Mouse (Mus musculus) testis, postnatal 14 days (tissue): ENCODE results near the gene Olfr1378.

Source experiments
- DNase-seq: peaks from one replicate; pipeline ENCODE4 v3.0.0; 2021; ENCODE audit warnings: low spot score

The Olfr1378 gene

DNA sequence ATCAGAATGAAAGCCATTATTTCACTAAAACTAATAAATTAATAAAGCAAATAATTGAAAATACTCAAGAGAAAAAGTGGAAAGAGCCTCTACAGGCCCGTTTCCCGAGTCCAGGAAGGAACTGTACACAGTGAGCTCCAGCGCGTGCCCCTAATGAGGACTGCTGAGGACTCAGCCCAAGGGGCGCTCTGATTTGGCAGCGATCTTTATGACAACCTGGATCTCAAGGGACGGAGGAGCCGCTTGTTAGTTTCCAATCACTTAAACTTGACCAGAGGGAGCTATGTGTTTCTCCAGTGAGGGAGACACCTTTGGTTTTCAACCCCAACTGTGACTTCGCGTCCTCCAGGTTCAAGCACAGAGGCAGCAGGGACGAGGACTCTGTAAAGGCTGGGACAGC is at the start of gene Olfr1378:
Gene Olfr1378 (plus strand): TSS at position 301 of the 400 bp plus-strand sequence.
- no peak for DNase-seq

GRCm38 (mm10) chr11:50930469-50931014 is 35.8 kb upstream of the Olfr1378 start:
- no peak for DNase-seq

DNA sequence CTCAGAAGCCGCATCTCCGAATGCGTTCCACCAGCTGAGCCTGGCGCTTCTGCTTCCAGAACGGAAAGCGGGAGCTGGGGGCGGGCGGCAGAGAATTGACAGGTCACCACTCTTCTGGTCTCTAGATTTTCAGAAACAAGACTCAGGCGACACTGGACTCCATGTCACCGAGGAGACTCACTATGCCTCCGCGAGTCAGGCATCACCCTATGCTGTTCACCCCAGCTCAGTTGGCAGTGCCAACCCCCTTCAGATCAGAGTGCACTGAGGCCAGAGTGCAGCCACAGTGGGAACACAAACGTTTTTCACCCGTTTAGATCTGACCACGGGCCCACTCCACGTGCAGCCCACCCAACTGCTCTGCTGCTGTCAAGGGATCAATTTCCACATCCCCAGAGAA is 35.3 kb upstream of the Olfr1378 start:
- DNase-seq, result no peak

DNA sequence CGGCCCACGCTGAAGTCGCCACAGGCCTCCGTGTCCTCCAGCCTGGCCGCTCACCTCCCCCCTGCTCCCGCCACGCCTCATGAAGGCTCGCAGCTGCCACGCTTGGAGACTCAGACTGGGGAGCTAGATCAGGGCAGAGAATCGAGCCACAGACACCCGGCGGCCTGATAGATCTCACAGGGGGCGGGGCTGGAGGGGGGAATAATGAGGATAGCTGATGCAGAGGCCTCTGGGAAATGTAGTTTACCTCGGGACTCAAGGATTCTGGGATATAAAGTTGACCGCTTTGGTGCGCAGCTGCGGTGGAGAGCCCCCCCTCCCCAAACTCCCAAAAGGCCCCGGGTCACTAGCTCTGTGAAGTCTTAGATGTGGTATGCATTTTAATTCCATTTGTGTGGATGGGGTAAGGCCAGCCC is 34.9 kb upstream of the Olfr1378 start, which contains the start of gene Zfp354b:
Gene Zfp354b (minus strand): TSS at position 183 of the 416 bp plus-strand sequence.
- peak; percentile 67 for DNase-seq

DNA sequence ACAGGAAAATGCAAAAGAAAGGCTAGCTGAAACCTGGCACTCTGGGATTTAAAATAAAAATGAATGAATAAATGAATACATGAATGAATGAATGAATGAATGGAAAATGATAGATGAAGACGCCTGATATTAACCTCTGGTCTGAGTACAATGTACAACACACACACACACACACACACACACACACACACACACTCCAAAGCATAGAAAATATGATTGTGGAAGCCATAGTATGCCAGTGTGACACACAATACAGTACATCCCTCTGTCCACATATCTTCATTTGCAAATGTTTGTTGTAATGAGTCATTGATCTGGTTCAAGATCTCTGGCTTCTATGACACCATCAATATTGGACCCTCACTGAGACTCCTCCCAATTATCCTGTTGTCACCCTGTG is 34.3 kb upstream of the Olfr1378 start:
- no peak for DNase-seq

DNA sequence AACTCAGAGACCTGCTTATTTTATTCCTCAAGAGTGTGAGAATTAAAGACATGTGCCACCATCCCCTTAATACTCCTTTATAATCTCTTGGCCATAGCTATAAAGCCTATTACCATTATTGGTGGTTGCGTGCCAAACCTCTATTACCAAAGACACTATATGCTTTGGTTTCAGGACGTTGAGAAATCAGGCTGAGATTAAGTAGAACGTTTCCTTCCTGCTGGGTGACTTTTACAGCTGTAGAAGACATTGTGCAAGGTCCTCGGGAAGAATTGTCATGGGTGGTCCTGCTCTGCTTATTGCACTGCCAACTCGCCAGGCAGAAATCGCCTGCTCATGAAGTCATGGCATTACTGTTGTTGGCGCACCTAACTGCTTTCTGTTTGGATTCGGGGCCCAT is 27.9 kb upstream of the Olfr1378 start:
- DNase-seq, result no peak

DNA sequence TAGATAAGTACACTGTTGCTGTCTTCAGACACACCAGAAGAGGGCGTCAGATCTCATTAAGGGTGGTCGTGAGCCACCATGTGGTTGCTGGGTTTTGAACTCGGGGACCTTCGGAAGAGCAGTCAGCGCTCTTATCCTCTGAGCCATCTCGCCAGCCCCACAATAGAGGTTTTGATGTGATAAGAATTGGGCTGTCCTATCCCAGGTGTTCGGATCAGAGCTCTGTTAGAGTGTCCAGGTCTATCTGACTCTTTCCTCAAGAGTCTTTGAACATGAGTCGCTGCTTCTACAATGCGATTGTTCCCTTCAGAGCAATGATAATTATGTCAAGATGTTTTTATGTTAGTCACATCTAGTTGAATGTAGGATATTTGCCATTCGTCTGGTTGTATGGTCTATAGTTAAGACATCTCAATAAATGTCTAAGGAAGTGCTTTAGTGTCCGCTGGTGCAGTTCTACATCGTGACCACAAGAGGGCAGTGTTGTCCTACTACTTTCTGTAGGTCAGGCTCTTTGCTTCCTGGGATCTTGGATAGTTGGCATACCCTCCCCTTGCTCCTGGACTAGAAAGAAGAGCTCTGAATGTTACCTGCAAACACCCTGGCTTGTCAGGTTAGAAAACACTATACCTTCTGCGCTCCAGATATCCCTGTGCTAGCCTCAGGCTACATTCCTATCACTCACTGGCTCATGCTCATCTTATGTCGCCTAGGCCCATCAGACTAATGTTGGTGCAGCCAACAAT is 26.5 kb upstream of the Olfr1378 start:
- no peak for DNase-seq

GRCm38 (mm10) chr11:50942386-50942785 is 23.9 kb upstream of the Olfr1378 start:
- no peak for DNase-seq

- no peak for DNase-seq
Measured at GRCm38 (mm10) chr11:50943506-50943905, 22.8 kb upstream of the Olfr1378 start, which contains the start of gene 4933414I15Rik. 4933414I15Rik (minus strand) TSS chr11:50943765.

DNA sequence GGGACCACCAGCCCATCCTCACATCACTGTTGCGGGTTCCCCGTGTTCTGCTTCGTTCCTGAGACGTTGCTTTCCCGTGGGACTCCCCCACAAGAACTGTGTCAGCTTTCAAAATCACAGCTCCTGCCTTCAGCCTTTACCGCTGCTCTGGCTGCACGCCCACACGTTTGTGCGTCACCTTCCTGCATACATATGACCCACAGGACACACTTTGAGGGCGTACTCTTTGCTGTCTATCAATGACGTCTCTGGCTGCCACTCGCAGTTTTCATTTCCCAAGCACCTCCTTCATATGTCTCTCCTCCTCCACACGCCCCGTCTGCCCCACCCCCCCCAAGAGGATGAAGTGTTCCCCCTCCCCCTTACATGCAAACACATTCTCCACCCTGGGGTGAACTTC is 14.0 kb upstream of the Olfr1378 start:
- DNase-seq, result no peak

DNA sequence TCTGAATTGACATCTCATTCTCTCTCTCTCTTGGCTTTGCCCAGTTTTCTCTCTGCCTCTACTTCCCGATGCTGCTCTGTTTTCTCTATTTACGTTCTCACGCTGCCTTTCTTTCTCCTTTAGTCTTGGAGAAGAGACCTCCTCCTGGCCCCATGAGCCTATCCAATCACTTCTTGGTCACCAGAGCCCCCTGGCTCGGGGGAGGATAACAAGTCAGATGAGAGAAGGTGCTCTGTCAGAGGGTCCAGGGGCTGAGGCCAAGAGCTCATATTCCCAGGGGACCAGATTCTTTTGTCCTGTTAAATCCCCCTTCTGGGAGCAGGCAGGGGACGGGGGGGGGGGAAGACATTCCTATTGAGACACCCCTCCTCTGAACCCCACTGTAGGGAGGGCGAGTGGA is 12.7 kb upstream of the Olfr1378 start, which contains the start of gene Prop1:
Gene Prop1 (minus strand): TSS at position 101 of the 400 bp plus-strand sequence.
- DNase-seq, result no peak

DNA sequence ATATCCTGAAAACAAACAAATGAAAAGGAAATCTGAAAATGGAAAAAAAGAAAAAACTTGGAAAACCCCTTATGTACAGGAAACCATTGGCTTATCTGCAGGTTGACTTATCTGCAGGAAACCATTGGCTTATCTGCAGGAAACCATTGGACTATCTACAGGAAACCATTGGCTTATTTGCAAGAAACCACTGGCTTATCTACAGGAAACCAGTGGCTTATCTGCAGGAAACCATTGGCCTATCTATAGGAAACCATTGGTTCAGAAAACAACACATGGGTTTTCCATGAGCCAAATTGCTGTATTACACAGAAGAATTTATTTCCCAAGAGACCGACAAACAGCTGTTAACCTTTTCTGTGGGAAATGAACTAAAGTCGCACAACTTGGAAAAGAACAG is 1.4 kb upstream of the Olfr1378 start:
- no peak for DNase-seq

- DNase-seq, result no peak
Measured at GRCm38 (mm10) chr11:50977216-50977615, 10.9 kb downstream of the Olfr1378 start.

GRCm38 (mm10) chr11:50981667-50982066 is 15.3 kb downstream of the Olfr1378 start, which contains the start of gene Olfr1377:
Olfr1377 (plus strand) TSS chr11:50981967.
- DNase-seq, result no peak

- DNase-seq, result no peak
Measured at GRCm38 (mm10) chr11:51003296-51003695, 37.0 kb downstream of the Olfr1378 start, which contains the start of gene Olfr51. Olfr51 (plus strand) TSS chr11:51003596.

GRCm38 (mm10) chr11:51011821-51012220 is 45.5 kb downstream of the Olfr1378 start:
- peak; percentile 77 for DNase-seq

DNA sequence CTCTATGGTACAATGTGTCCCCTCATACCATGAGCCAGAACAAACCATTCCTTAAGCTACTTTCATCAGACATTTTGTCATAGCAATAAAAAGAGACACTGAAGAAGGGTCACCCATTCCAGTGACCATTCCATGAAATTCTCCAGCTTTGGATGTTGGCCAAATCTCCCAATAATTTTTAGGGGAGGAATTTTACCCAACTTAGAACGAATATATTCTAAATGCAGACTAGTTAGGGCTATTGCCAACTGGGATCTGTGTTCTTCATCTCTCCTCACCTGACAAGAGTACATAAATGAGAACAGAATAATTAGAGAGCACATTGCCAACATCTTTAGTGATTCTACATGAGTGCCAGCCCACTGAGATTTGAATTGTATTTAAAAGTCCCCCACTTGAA is 47.6 kb downstream of the Olfr1378 start, which contains the start of gene Olfr54:
Gene Olfr54 (plus strand): TSS at position 301 of the 400 bp plus-strand sequence.
- no peak for DNase-seq

- DNase-seq, result no peak
Measured at GRCm38 (mm10) chr11:51016341-51016740, 50.0 kb downstream of the Olfr1378 start.
